Mouse (Mus musculus) right cerebral cortex, adult 2 months (tissue): ENCODE measurements around the gene Ptpra.
"Not testable (repeated sequence)": the region's sequence is repeated elsewhere in the genome, so short reads cannot be mapped to it uniquely, and the experiment has no call there.

ENCODE experiments used
- DNase-seq, 2 experiments: peaks; one replicate each; pipeline ENCODE4 v3.0.0; 2021 to 2022; ENCODE audit warnings: low spot score in 2 of 2

The Ptpra gene

GRCm38 (mm10) chr2:130488600-130488999 is 38.5 kb downstream of the Ptpra start:
- DNase-seq = no peak

- no peak for DNase-seq
Measured at GRCm38 (mm10) chr2:130491162-130491561, 41.1 kb downstream of the Ptpra start.

DNA sequence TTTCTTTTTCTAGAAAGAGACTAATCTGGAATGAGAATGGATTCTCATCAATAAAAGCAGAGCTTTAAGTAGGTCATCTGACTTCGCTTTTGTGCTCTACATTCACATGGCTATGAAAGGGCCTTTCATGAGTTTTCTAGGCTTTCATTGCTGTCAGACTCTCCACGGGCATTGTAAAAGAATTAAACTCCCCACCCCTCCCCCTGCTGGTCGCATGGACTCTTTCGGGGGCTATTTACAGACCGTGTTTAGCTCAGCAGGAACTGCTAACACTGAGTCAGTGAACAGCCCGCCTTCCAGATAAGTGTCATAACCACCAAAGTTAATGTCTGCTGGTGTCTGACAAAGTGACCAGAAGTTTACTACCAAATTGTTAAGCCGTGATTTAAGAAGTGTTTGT is 41.5 kb downstream of the Ptpra start:
- peak; percentile 63 to 64 for DNase-seq

- DNase-seq = not testable (repeated sequence)
Measured at GRCm38 (mm10) chr2:130495114-130495513, 45.0 kb downstream of the Ptpra start.

- DNase-seq = peak; percentile 32 to 62
Measured at GRCm38 (mm10) chr2:130496037-130496436, 46.0 kb downstream of the Ptpra start.

DNA sequence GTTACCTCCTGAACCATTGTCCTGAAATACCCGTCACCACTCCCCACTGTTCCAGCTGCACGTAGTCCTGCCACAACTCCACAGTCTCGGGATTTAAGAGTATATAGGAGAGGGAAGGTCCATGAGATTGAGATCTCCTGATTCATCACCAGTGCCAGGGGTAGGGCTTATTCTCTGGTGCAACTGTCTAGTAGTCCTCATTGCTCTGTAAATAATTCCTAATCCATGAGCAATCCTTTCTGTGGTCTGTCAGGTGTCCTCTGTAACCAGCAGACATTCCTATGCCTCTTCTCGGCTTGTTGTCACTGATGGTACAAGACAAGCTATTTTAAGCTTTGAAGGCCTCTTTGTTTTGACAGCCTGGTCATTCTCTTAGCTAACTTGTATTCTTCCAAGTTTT is 46.9 kb downstream of the Ptpra start:
- no peak for DNase-seq

- DNase-seq = no peak
Measured at GRCm38 (mm10) chr2:130499546-130499945, 49.5 kb downstream of the Ptpra start.

- no peak for DNase-seq
Measured at GRCm38 (mm10) chr2:130501556-130501955, 51.5 kb downstream of the Ptpra start.

DNA sequence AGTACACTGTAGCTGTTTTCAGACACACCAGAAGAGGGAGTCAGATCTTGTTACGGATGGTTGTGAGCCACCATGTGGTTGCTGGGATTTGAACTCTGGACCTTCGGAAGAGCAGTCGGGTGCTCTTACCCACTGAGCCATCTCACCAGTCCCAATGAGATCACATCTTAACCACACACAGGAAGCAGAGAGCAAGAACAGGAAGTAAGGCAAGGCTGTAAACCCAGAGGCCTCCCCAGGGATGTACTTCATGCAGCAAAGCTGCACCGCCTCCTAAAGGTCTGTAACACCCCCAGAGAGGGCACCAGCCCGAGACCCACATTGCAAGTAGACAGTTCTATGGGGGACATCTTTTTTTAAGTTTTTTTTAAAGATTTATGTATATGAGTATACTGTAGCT is 61.5 kb downstream of the Ptpra start:
- not testable (repeated sequence) for DNase-seq

DNA sequence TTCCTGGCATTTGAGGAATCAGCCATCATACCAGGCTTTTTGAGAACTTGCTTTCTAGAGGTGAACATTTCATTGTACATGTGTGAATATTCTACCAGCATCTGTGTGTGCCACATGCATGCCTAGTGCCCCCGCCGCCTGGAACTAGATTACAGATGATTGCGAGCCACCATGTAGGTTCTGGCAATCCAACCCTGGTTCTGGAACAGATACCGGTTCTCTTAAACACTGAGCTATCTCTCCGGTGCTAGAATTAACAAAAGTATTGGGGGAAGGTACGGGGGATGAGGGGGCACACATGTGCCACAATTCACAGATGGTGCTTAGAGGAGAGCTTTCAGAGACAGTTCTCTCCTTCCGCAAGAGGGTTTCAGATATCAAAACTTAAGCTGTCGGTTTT is 63.8 kb downstream of the Ptpra start:
- DNase-seq = no peak

GRCm38 (mm10) chr2:130515791-130516190 is 65.7 kb downstream of the Ptpra start:
- no peak for DNase-seq

GRCm38 (mm10) chr2:130521927-130522326 is 71.8 kb downstream of the Ptpra start:
- no peak for DNase-seq

- not testable (repeated sequence) for DNase-seq
Measured at GRCm38 (mm10) chr2:130525480-130525879, 75.4 kb downstream of the Ptpra start.

DNA sequence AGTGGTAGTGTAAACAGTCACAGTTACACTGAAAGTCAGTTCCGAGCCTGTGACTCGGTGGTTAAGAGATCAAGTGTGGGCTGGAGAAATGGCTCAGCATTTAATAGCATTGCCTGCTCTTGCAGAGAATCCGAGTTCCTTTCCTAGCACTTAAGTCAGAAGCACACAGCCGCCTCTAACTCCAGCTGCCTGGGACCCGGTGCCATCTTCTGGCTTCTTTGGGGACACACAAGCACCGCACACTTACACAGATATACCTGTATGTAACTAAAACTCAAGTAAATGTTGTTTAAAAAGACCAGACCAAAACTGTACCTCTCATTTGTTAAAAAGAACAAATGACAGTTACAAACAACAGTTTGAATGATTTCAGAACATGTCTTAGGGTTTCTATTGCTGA is 78.4 kb downstream of the Ptpra start:
- DNase-seq = no peak

DNA sequence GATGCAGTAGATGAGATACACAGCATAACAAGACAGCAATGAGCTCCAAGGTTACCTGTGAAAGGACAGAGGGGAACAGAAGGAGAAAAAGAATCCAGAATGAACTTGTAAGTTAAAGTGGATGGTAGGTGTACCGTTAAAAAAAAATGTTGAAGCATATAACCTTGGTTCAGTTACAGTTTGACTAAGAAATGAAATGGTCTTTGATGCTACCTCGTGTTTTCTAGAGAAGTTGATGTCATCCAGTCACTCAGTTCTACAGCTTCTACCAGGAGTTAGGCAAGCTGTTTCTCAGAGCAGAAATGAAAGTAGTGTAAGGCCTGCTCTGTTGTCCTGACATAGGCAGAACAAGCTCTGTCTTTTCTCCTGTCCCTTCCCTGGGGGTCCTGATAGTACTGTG is 79.2 kb downstream of the Ptpra start:
- no peak for DNase-seq

- DNase-seq = no peak
Measured at GRCm38 (mm10) chr2:130529925-130530324, 79.8 kb downstream of the Ptpra start.

GRCm38 (mm10) chr2:130532201-130532600 is 82.1 kb downstream of the Ptpra start:
- DNase-seq = no peak

- no peak for DNase-seq
Measured at GRCm38 (mm10) chr2:130535017-130535416, 84.9 kb downstream of the Ptpra start.

GRCm38 (mm10) chr2:130536890-130537289 is 86.8 kb downstream of the Ptpra start:
- DNase-seq = no peak

DNA sequence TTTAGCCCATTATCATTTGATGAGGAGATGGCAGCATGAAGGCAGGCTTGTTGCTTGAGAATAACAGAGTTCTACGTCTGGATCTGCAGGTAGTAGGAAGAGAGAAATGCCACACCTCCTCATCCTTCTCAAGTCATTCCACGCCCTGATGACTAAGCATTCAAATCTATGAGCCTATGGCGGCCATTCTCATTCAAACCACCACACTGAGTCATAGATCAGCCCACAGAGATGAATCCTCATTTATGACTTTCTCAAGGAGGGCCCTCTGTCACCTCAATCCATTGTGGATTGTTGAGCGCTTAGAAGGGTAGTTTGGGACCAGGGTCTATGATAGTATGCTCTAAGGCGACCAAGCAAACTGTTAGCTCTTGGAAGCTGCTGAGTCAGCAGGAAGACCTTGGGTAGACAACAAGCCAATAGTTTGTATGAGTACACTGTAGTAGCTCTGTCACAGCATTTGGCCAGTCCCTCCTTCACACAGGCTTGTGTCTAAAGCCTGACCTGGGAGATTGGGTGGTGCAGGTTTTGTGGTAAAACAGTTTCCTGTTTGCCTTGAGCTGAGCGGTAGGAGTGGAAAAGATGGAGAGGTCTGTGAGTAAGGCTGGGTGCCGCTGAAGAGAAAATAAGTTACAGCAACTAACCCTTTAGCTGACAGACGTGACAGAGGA is 88.9 kb downstream of the Ptpra start:
- DNase-seq = no peak

- no peak for DNase-seq
Measured at GRCm38 (mm10) chr2:130540266-130540665, 90.2 kb downstream of the Ptpra start.

DNA sequence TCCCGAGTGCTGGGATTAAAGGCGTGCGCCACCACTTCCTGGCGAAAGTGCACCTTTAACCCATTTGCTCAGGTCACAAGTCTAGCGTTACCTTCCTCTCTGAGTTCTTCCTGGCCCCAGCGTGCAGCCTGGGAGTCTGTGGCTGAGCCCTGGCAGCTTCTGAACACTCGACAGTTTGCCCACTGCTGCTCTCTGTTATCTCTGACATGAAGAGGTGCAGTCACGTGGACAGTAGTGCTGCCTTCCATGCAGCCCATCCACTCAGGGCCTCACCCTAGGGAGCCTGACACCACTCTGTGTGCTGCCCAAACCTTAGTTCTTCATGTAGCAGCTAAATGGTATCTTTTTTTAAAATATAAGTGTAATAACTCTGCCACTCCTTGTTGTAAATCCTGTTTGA is 96.9 kb downstream of the Ptpra start:
- DNase-seq = no peak

DNA sequence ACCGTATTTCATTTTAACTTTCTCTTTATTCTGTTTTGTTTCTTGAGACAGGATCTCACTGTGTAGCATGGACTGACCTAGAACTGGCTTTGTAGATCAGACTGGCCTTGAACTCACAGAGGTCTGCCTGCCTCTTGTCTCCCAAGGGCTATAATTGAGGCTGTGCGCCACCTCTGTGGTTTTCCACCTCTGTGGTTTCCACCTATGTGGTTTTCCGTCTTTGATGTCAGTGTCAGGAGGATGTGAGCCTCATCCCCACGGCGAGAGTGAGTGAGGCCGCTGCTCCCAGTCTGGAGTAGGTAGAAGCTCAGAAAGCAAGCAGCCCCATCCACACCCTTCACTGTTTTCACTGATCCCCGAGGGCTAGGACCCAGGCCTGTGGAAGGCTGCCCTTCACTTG is 104.8 kb downstream of the Ptpra start:
- no peak for DNase-seq

GRCm38 (mm10) chr2:130556292-130556691 is 106.2 kb downstream of the Ptpra start:
- DNase-seq = no peak
